Mouse (Mus musculus) sigmoid colon, adult 10 weeks (tissue): Measurements from ENCODE around the gene Serpine2. TPM values are rescaled to one million over a fixed set of nuclear protein-coding genes. Genes with fewer than 3 reads are reported as not detected.

Experiments used
- polyA plus RNA-seq: library from polyadenylated mRNA; stranded (reverse); fragments of 350-450 nt; fragmentation: Illumina TruSeq; extraction: RNeasy Lipid Tissue Mini Kit (QIAGEN cat#74804); gene quantifications from one replicate; pipeline ENCODE4 v1.2.3, GENCODE M21; 2014; ENCODE audit warnings: low read depth, low replicate concordance

Serpine2 gene
- polyA plus RNA-seq = 15.3 TPM

DNA sequence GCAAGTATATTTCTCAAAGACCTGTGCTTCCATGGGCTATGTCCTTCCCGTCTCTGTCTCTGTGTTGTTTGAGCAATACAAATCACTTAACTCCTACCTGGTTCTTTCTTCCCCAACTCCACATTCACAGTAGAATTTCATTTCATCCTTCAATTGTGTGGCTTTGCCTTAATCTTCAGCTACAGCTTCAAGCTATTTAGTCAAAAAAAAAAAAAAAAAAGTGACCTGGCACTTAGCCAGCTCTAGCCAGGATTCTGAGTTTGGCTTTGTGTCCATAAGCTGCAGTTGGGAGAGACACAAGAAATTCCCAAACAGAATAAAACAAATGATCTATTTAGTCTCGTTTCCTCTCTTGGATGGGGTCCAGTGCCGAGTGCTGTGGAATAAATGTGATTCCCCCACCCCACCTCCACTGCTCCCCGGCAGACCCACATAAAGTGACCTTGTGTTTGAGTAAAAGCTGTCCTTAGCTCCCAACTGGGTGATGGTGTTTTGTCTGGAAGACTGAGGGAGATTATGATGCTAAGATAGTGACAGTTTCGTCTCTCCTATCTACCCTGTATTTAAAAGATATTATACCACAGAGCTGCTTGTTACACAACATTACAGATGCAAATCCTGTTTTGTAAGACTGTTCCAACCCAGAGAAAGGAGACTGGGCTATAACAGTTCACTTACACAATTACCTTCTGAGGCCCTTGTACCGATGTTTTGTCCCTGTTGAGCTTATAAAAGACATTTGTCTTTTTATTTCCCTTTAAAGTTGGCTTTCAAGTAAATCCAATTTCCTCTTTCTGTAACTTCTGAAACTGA lies at the start of gene Serpine2:
Gene Serpine2, minus strand, starts transcription at position 51 of the 813 bp plus-strand sequence.

DNA sequence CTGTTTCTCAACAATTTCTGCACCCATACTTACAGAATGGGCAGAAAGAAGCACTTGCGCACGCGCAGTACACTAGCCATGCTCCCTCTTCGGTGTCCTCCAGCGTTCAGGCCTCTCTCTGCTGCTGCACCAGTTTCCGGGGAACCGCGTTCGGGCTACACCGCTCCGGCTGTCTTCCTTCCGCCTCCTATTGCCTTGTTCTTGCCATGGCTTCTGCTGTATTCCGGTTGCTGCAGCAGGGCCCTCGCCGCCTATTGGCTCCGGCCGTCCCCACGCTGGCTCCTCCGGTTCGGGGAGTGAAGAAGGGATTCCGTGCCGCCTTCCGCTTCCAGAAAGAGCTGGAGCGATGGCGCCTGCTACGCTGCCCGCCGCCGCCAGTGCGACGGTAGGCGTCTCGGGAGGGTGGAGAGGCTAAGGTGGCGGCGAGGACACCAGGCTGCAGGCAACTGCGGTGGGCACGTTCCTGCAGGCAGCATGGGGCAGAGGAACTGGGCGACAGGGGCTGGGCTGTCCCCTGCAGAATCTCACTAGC lies 85.0 kb downstream of the Serpine2 start, which contains the start of the genes Mrpl44 and Wdfy1:
Gene Mrpl44, plus strand, starts transcription at position 92 of the 532 bp plus-strand sequence.
Gene Wdfy1, minus strand, starts transcription at position 217 of the 532 bp plus-strand sequence.

Other genes starting within 250 kb of the Serpine2 start
- 104 TPM for gene Ap1s3, start 189.2 kb downstream of the Serpine2 start, polyA plus RNA-seq
- 11.4 TPM for gene Mrpl44, start 85.2 kb downstream of the Serpine2 start, polyA plus RNA-seq
- gene Wdfy1, start 85.0 kb downstream of the Serpine2 start, polyA plus RNA-seq = 30.0 TPM